Mouse (Mus musculus): ENCODE measurements at regions not wholly inside any gene's neighbourhood (a gene's known extent, or its start where the extent isn't known, plus 50 kb on each side); places are given as distances from the start of the nearest gene placed in this dataset.

GRCm38 (mm10) chr2:160082106-160082653, 251.8 kb downstream of the Gm826 start:
- TF ChIP-seq CTCF (IDR thresholded peaks at IDR 0.05; ENCODE audit: borderline replicate concordance, insufficient read depth, low read length) (no peak), POLR2A (IDR thresholded peaks at IDR 0.05; ENCODE audit: low read depth, low read length) (no peak)
